ENCODE assay signal across 11 mouse cellular contexts in the genomic region with DNA sequence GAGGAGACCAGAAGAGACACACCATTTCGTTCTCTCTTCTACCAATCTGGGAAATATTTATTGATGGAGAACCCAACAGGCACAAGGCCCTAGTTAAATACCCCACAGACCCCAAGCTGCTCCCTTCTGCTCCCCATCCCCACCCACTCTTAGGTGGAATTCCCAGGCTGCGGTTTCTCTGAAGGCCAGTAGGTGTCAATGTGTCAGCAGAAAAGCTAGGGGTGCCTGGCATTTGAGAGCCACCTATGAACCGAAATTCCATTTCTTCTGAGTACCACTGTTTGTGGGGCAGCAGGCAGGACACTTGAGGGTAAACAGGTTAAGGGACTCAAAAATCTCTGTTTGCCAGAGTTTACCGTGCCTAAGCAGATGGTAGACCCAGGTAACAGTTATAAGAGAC. TPM values are rescaled to one million over a fixed set of nuclear protein-coding genes. Genes with fewer than 3 reads are reported as not detected.
DNase-seq lines count a peak whose midpoint lies in the region; ATAC-seq and TF ChIP-seq lines count a peak whose summit lies in the region.
"Had no signal": no experiment of that assay in that cellular context is flagged by ENCODE, and none has a peak within 500 bp of the region (broad histone marks: within the 10 kb centered on the region; RNA-seq: fewer than 3 reads in every experiment).

No protein-coding gene starts in this region.

- no peak for TF ChIP-seq EP300 in liver, embryonic 14.5 days (IDR thresholded peaks at IDR 0.05; ENCODE audit: low read depth)

- H3K4me2 ChIP-seq in liver, embryonic 14.5 days (ENCODE audit: low read depth) = no peak overlapping the region
- no peak overlapping the region for H3K4me2 ChIP-seq in liver, embryonic 11.5 days

- H3K36me3 ChIP-seq in liver, embryonic 14.5 days (replicated peaks; ENCODE audit: control insufficient read depth, insufficient read depth, low read depth) = no peaks in the 10 kb centered on the region
- H3K36me3 ChIP-seq in liver, embryonic 11.5 days (ENCODE audit: control insufficient read depth, insufficient read depth, low read length) = no peaks in the 10 kb centered on the region

- no peak overlapping the region for H3K4me3 ChIP-seq in liver, embryonic 14.5 days (ENCODE audit: insufficient read depth in 1 of 2, low read depth in 2 of 2, low read length in 2 of 2)
- no peak overlapping the region for H3K4me3 ChIP-seq in liver, embryonic 11.5 days (ENCODE audit: low read depth, low read length)

- peaks cover 14% of the 10 kb centered on the region for H3K27me3 ChIP-seq in liver, embryonic 14.5 days (ENCODE audit: control insufficient read depth, insufficient read depth, low read length)
- H3K27me3 ChIP-seq in liver, embryonic 11.5 days (replicated peaks; ENCODE audit: control insufficient read depth, insufficient read depth, low read length) = peaks cover 19% of the 10 kb centered on the region

- no peak overlapping the region for H3K9ac ChIP-seq in liver, embryonic 14.5 days (replicated peaks)
- H3K9ac ChIP-seq in liver, embryonic 11.5 days (ENCODE audit: low read depth, low read length) = no peak overlapping the region

- DNase-seq in gastrocnemius, adult 18-20 months (ENCODE audit: low spot score) = peak; percentile 29
- no peak for DNase-seq in gastrocnemius, postnatal 36 days
- DNase-seq in liver, embryonic 14.5 days (ENCODE audit: low read depth in 3 of 3, low spot score in 3 of 3) = no peak
- DNase-seq in liver, embryonic 11.5 days (ENCODE audit: low spot score) = no peak
- peak; percentile 41 for DNase-seq in ZHBTc4 (ENCODE audit: low read depth, low spot score)
- DNase-seq in lung, postnatal 36 days = peak; percentile 39
- no peak for DNase-seq in urinary bladder, postnatal 14 days (ENCODE audit: low spot score)
- no peak for DNase-seq in spleen, adult 18-20 months

- H3K9me3 ChIP-seq in liver, embryonic 14.5 days (ENCODE audit: control insufficient read depth, low read length) = no peaks in the 10 kb centered on the region
- H3K9me3 ChIP-seq in liver, embryonic 11.5 days (ENCODE audit: control insufficient read depth, low read length) = no peaks in the 10 kb centered on the region

- WGBS in liver, embryonic 14.5 days (ENCODE audit: insufficient replicate concordance) = 30% methylated on average over 4 of the region's 4 CpGs
- WGBS in liver, embryonic 11.5 days = 43% methylated on average over 4 of the region's 4 CpGs

- TF ChIP-seq CTCF in liver, embryonic 14.5 days (IDR thresholded peaks at IDR 0.05; ENCODE audit: low read depth) = peak; percentile 50

- H3K27ac ChIP-seq in liver, embryonic 14.5 days = no peak overlapping the region
- no peak overlapping the region for H3K27ac ChIP-seq in liver, embryonic 11.5 days (ENCODE audit: low read depth, low read length)

- H3K4me1 ChIP-seq in liver, embryonic 14.5 days (replicated peaks; ENCODE audit: control insufficient read depth in 2 of 2, insufficient read depth in 2 of 2, low read length in 1 of 2) = no peaks in the 10 kb centered on the region; a peak in 2 of 4 replicates
- H3K4me1 ChIP-seq in liver, embryonic 11.5 days (replicated peaks; ENCODE audit: control insufficient read depth, insufficient read depth, low read length) = peaks cover 9% of the 10 kb centered on the region

- intact Hi-C loops in gastrocnemius, postnatal 36 days (cut with DNase I) = loop anchor here (5.0 kb wide), 1 partner anchor 121 kb away; no protein-coding TSS in a partner anchor

- ATAC-seq in liver, embryonic 14.5 days (ENCODE audit: insufficient read depth) = no peak
- no peak for ATAC-seq in liver, embryonic 11.5 days (replicated peaks; ENCODE audit: low FRiP score)

RNA-seq across cellular contexts. Expression of a gene that starts 2.2 kb away (rescaled TPM):
- total RNA-seq in gastrocnemius, adult 18-20 months (2021) = not detected
- not detected for total RNA-seq in gastrocnemius, postnatal 36 days (2021)
- polyA plus RNA-seq in liver, embryonic 14.5 days (2012; rRNA removed) = 0.03 TPM in 1 of 2 replicates, not detected in the other
- not detected in 2 replicates for polyA plus RNA-seq in liver, embryonic 14.5 days (2014; fragmentation: Nextera tagmentation; extraction: Ambion mirVana)
- not detected in 2 replicates for polyA plus RNA-seq in liver, embryonic 11.5 days (2014; fragmentation: Nextera tagmentation; extraction: Ambion mirVana)
- total RNA-seq: hematopoietic stem cell, adult 5-6 weeks had no signal
- polyA plus RNA-seq: lung, embryonic 16.5 days; spleen, adult 2 months had no signal

Comparison
In these comparisons a context has a peak if more than half of its experiments do, and no peak if none do; other contexts are left out.
1. DNase-seq: peak in gastrocnemius, adult 18-20 months (single experiment), ZHBTc4 (single experiment) and lung, postnatal 36 days (single experiment); none in gastrocnemius, postnatal 36 days (0 of 2), liver, embryonic 14.5 days (0 of 3), liver, embryonic 11.5 days (single experiment), urinary bladder, postnatal 14 days (single experiment) and spleen, adult 18-20 months (0 of 2).